Mouse (Mus musculus) forebrain, embryonic 10.5 days (tissue): ENCODE results near the gene Tfcp2. TPM values are rescaled to one million over a fixed set of nuclear protein-coding genes. Genes with fewer than 3 reads are reported as not detected.
"Not testable (repeated sequence)": the region's sequence is repeated elsewhere in the genome, so short reads cannot be mapped to it uniquely, and the experiment has no call there.

Experiments
- DNase-seq: peaks from one replicate; pipeline ENCODE4 v3.0.0-alpha.2; 2017; ENCODE audit warnings: low spot score; ENCODE audit errors: extremely low spot score
- H3K27ac ChIP-seq: fragments of 300-500 bp; sonication (generic); 2 replicates; pipeline ENCODE4 v1.5.1; 2016; ENCODE audit warnings: mild to moderate bottlenecking
- H3K27me3 ChIP-seq: fragments of 300-500 bp; sonication (generic); 2 replicates; pipeline ENCODE4 v1.6.1; 2016; ENCODE audit warnings: mild to moderate bottlenecking; ENCODE audit not compliant: poor library complexity, severe bottlenecking
- H3K36me3 ChIP-seq: fragments of 300-500 bp; sonication (generic); replicated peaks from 2 replicates; pipeline ENCODE4 v1.6.1; 2016; ENCODE audit warnings: mild to moderate bottlenecking, moderate library complexity
- H3K4me1 ChIP-seq: fragments of 300-500 bp; sonication (generic); 2 replicates; pipeline ENCODE4 v1.6.1; 2016
- H3K4me3 ChIP-seq: fragments of 300-500 bp; sonication (generic); 2 replicates; pipeline ENCODE4 v1.5.1; 2016; ENCODE audit warnings: mild to moderate bottlenecking, moderate library complexity
- H3K9me3 ChIP-seq: fragments of 300-500 bp; sonication (generic); 2 replicates; pipeline ENCODE4 v1.6.1; 2016; ENCODE audit warnings: mild to moderate bottlenecking, moderate library complexity
- WGBS: fragments of 180-500 bp; shearing (Covaris S2); methylation state at CpG from one replicate; pipeline ENCODE4 v1.1.7; 2016; 5-methylcytosine and 5-hydroxymethylcytosine counted together
- polyA plus RNA-seq: library from polyadenylated mRNA; unstranded; fragments of >200 nt; fragmentation: Nextera tagmentation; extraction: Ambion mirVana; gene quantifications from 2 replicates; pipeline ENCODE4 v1.2.1, GENCODE M21; 2016

The Tfcp2 gene
- polyA plus RNA-seq, 1 experiment from 2014 or later, result 31.4 TPM

DNA sequence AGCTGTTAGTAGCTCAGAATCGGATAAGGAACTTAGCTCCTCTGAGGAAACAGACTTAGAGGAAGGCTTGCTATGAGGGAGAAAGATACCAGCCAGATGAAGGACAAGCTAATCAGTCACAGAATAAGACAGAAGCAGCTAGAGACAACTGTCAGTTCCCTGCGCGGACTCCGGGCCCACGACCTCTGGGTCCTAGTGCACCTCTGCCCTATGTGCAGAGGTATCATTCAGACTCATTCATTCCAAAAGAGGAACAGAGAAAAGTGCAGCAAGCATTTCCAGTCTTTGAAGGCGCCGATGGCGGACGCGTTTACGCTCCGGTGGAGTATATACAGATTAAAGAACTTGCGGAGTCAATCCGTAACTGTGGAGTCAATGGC lies 8.2 kb downstream of the Tfcp2 start:
- over 99% methylated on average over 14 of the region's 14 CpGs for WGBS
- peaks cover 90% of the 10 kb centered on the region for H3K36me3 ChIP-seq
- H3K4me1 ChIP-seq, result not testable (repeated sequence)

DNA sequence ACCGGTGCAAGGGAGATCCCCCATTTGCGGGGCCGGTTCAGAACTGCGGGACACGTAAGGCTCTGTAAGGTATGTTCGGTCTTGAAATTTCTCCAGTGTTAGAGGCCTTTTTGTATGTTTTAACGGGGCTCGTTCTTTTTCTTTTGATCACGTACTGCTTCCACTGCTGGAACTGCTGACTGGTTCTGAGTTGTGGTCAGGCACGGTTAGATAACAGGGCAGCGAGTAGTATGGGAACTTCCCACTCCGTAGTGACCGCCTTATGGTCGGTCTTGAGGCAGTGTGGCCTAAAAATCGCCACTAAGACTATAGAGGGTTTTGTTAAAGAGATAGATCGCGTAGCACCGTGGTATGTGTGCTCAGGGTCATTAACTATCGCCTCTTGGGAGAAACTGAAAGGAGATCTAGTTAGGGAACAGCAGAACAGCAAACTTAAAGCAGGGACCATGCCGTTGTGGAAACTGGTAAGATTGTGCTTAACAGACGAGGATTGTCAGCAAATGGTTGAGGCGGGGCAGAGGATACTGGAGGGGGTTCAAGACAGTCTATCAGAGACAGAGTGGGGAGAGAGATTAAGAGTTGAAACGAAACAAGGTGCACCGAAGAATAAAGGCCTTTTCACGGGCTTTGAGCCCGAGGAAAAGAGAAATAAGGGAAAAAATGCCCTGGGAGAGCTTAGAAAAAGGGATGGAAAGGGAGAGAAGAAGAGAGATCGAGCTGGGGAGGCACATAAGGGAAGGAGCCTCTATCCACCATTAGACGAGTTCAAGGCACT lies 8.7 kb downstream of the Tfcp2 start:
- not testable (repeated sequence) for H3K27me3 ChIP-seq, DNase-seq, H3K4me3 ChIP-seq, H3K27ac ChIP-seq, H3K4me1 ChIP-seq
- 96% methylated on average over 28 of the region's 28 CpGs for WGBS
- Histone ChIP-seq H3K9me3 (peaks cover 33% of the 10 kb centered on the region), H3K36me3 (peaks cover 84% of the 10 kb centered on the region)

More for the DNA sequence above, 8.2 kb downstream of the Tfcp2 start:
- DNase-seq, H3K4me3 ChIP-seq, H3K27me3 ChIP-seq, H3K27ac ChIP-seq: not testable (repeated sequence)
- H3K9me3 ChIP-seq, result peaks cover 33% of the 10 kb centered on the region

DNA sequence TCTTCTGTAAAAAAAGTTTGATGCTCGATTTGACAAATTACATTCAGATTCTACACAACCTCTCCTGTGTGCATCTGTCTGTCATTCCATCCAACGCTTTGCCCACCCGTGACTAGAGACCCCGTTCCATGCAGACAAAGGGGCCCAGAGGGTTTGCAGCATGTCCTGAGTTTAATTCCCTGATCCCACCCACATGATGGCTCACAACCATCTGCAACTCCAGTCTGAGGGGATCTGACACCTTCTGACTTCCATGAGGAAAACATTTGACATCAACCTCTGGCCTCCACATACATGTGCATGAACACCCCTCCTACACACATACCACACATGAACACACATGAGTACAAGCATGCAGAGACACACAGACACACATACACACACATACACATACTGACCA lies 10.4 kb downstream of the Tfcp2 start:
- Histone ChIP-seq H3K27me3 (no peaks in the 10 kb centered on the region), H3K36me3 (peaks cover 76% of the 10 kb centered on the region)
- 91% methylated on average over 4 of the region's 4 CpGs for WGBS

DNA sequence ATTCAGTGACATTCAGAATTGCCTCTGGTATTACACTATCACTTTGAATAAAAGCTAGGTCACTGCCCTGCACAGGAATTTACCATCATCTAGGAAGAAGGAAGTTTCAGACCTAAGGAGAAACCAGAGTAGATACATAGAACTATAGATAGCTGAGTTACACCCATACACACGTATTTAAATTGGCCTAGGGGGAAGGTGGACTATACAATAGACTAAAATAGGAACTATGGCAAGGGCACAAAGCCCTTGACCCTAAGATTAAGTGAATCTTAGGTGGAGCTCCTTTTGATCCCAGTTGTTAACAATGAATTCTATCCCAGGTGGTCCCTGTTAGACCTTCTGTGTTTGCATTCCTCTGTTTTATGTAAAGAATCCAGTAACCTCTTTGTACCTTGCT lies 10.8 kb downstream of the Tfcp2 start:
- DNase-seq, H3K27me3 ChIP-seq, H3K4me1 ChIP-seq, H3K4me3 ChIP-seq, H3K27ac ChIP-seq: not testable (repeated sequence)
- peaks cover 29% of the 10 kb centered on the region for H3K9me3 ChIP-seq
- 89% methylated on average over 1 of the region's 1 CpGs for WGBS
- peaks cover 76% of the 10 kb centered on the region for H3K36me3 ChIP-seq

More for the DNA sequence above, 10.4 kb downstream of the Tfcp2 start:
- H3K27ac ChIP-seq, result no peak overlapping the region
- no peak for DNase-seq
- peaks cover 33% of the 10 kb centered on the region for H3K9me3 ChIP-seq
- H3K4me1 ChIP-seq, result no peaks in the 10 kb centered on the region
- no peak overlapping the region for H3K4me3 ChIP-seq

DNA sequence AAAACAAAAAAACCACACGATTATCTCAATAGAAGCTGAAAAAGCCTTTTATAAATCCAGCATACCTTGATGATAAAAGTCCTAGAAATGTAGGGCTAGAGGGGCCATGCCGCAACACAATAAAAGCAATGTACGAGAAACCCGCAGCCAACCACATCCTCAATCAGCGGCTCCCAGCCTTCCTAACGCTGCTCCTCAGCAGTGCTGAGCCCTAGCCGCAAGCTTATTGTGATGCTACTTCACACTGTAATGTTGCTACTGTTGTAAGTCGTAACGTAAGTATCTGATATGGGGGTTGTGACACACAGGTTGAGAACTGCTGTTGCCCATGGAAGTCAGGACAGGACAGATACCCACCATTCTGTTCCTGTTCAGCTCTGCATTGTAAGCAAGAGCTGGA lies 12.4 kb downstream of the Tfcp2 start:
- no peaks in the 10 kb centered on the region for H3K4me1 ChIP-seq
- peaks cover 18% of the 10 kb centered on the region; the same call in 1 of the 2 replicates for H3K9me3 ChIP-seq
- no peak for DNase-seq
- peaks cover 78% of the 10 kb centered on the region for H3K36me3 ChIP-seq
- no peak overlapping the region for H3K27ac ChIP-seq
- no peak overlapping the region for H3K4me3 ChIP-seq
- WGBS, result 98% methylated on average over 9 of the region's 9 CpGs
- no peaks in the 10 kb centered on the region for H3K27me3 ChIP-seq

DNA sequence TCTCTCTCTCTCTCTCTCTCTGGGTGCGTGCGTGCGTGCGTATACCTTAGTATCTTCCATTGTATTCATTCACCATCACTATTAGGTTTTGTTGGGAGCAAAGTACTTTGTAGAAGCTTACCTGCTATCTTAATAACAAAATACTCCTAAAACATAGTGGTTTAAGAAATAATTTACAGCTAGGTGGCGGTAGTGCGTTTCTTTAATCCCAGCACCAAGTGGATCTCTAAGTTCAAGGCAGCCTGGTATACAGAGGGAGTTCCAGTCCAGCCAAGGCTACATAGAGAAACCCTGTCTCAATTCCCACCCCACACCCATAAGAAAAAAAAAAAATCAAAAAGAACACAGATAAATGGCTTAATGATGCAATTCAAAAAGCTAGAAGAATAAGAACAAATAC lies 13.9 kb downstream of the Tfcp2 start:
- H3K4me3 ChIP-seq, result no peak overlapping the region
- no peaks in the 10 kb centered on the region for H3K27me3 ChIP-seq
- no peak for DNase-seq
- no peaks in the 10 kb centered on the region for H3K4me1 ChIP-seq
- H3K9me3 ChIP-seq, result peaks cover 9% of the 10 kb centered on the region; the same call in 1 of the 2 replicates
- peaks cover 72% of the 10 kb centered on the region for H3K36me3 ChIP-seq
- no peak overlapping the region for H3K27ac ChIP-seq
- 84% methylated on average over 6 of the region's 6 CpGs for WGBS

DNA sequence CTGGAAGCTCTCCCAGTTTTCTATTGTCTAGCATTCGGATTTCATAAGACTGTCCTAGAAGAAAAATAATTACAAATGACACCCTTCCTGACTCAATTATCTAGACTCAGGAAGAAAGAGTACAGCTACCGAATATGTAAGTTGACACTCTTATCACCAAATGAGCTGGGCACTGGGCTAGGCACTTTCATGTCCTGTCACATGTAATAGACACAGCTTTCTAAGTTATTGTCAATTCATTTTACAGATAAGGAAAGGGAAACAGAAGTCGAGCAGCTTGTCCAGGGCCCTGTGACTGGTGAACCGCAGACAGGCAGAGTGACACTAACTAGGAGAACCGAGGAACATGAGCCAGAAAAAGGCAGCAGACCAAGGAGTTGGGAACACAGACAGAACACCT lies 23.9 kb downstream of the Tfcp2 start:
- Histone ChIP-seq H3K9me3 (no peaks in the 10 kb centered on the region), H3K4me3 (no peak overlapping the region), H3K4me1 (no peaks in the 10 kb centered on the region), H3K27me3 (no peaks in the 10 kb centered on the region), H3K27ac (no peak overlapping the region), H3K36me3 (peaks cover 49% of the 10 kb centered on the region)
- DNase-seq, result no peak
- WGBS, result 94% methylated on average over 5 of the region's 5 CpGs

DNA sequence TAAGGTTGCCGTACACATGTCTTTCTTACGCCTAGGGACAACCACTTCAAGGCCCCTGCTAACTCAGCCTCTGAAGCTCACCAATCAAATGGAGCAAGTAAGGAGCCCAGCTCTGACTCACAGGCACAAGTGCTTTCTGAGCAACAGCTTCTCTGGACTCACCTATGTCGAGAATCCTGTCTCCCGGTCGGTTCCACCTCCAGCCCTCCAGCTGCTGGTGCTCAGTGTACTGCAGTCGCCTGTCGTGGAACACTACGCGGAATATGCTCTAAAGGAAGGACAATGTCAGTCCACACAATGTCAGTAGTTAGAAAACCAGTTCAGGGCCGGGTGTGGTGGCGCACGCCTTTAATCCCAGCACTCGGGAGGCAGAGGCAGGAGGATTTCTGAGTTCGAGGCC lies 26.4 kb downstream of the Tfcp2 start:
- Histone ChIP-seq H3K27me3 (no peaks in the 10 kb centered on the region), H3K27ac (no peak overlapping the region), H3K36me3 (peaks cover 55% of the 10 kb centered on the region), H3K4me1 (no peaks in the 10 kb centered on the region), H3K4me3 (no peak overlapping the region), H3K9me3 (no peaks in the 10 kb centered on the region)
- DNase-seq, result no peak
- 96% methylated on average over 14 of the region's 14 CpGs for WGBS

DNA sequence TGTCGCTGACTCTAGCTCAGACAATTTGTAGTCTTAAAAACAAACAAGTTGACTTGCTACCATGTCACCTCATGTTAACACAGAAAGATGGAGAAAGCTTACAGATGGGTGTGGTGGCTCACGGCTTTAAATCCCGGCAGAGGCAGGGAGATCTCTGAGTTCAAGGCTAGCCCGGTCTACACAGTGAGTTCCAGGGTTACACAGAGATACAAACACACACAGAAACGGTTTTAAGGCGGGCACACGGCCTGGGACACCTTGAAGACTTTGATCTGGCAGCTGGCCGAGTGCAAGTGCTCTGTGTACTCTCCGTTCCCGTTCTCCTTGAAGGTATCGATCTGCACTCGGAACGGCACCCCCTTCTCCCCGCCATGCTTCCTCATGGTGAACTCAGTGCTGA lies 31.5 kb downstream of the Tfcp2 start:
- Histone ChIP-seq H3K27me3 (no peaks in the 10 kb centered on the region), H3K36me3 (peaks cover 81% of the 10 kb centered on the region), H3K9me3 (no peaks in the 10 kb centered on the region), H3K4me3 (no peak overlapping the region), H3K4me1 (no peaks in the 10 kb centered on the region), H3K27ac (no peak overlapping the region)
- WGBS, result 93% methylated on average over 14 of the region's 14 CpGs
- no peak for DNase-seq

DNA sequence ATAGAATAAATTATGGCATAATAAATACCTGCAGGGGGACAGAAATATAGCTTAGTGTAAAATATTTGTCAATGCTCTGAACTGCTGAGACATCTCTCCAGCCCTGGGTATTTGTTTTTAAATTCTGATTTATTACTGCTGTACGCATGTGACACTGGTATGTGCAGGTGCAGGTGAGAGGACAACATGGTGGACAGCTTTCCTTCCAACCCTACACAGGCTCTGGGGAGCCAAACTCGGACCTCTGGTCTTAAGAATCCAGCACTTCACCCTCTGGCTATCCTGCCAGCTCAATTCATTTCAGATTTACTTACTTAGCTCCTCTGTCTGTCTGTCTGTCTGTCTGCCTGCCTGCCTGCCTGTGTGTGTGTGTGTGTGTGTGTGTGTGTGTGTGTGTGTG lies 36.7 kb downstream of the Tfcp2 start:
- WGBS, result 88% methylated on average over 2 of the region's 2 CpGs
- no peak overlapping the region for H3K4me3 ChIP-seq
- H3K36me3 ChIP-seq, result peaks cover 94% of the 10 kb centered on the region
- H3K4me1 ChIP-seq, result no peaks in the 10 kb centered on the region
- no peaks in the 10 kb centered on the region for H3K9me3 ChIP-seq
- H3K27ac ChIP-seq, result no peak overlapping the region
- DNase-seq, result no peak
- no peaks in the 10 kb centered on the region for H3K27me3 ChIP-seq

DNA sequence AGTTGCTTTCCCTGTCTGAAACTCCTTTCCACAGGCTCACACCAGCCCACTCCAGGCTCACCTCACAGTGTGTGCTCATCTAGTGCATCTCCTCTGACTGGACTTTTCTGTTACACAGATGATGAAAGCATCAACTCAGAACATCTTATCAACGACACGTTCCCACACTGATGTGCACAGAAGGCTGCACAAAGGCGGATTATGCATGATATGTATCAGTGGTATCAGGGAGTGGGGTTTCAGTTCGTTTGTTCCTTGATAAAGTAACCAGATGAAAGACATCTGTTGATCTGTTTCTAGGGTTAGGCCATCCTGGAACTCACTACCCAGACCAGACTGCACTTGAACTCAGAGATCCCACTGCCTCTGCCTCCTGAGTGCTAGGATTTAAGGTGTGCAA lies 38.4 kb downstream of the Tfcp2 start:
- H3K27me3 ChIP-seq, result no peaks in the 10 kb centered on the region
- no peak overlapping the region for H3K27ac ChIP-seq
- WGBS, result 93% methylated on average over 4 of the region's 4 CpGs
- DNase-seq, result no peak
- H3K9me3 ChIP-seq, result no peaks in the 10 kb centered on the region
- no peak overlapping the region for H3K4me3 ChIP-seq
- peaks cover 94% of the 10 kb centered on the region for H3K36me3 ChIP-seq
- no peaks in the 10 kb centered on the region for H3K4me1 ChIP-seq

DNA sequence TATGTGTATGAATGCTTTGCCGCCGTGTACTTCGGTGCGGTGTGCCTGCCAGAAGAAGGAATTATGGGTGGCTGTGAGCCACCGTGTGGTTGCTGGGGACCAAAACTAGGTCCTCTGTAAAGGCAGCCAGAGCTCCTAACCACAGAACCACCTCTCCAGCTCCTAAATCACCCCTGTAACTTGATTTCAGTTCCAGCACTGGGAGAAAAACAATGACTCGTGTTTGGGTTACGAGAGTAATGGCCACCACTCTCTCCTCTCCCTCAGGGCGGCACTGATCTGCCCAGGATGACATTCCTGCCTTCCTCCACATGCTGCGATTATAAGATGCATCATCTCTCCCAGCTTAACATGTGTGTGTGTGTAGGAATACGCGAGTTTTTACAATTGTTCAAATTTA lies 41.7 kb downstream of the Tfcp2 start:
- no peak overlapping the region for H3K4me3 ChIP-seq
- H3K27ac ChIP-seq, result no peak overlapping the region
- DNase-seq, result no peak
- H3K9me3 ChIP-seq, result no peaks in the 10 kb centered on the region
- peaks cover 94% of the 10 kb centered on the region for H3K36me3 ChIP-seq
- no peaks in the 10 kb centered on the region for H3K4me1 ChIP-seq
- H3K27me3 ChIP-seq, result no peaks in the 10 kb centered on the region
- 96% methylated on average over 11 of the region's 11 CpGs for WGBS

DNA sequence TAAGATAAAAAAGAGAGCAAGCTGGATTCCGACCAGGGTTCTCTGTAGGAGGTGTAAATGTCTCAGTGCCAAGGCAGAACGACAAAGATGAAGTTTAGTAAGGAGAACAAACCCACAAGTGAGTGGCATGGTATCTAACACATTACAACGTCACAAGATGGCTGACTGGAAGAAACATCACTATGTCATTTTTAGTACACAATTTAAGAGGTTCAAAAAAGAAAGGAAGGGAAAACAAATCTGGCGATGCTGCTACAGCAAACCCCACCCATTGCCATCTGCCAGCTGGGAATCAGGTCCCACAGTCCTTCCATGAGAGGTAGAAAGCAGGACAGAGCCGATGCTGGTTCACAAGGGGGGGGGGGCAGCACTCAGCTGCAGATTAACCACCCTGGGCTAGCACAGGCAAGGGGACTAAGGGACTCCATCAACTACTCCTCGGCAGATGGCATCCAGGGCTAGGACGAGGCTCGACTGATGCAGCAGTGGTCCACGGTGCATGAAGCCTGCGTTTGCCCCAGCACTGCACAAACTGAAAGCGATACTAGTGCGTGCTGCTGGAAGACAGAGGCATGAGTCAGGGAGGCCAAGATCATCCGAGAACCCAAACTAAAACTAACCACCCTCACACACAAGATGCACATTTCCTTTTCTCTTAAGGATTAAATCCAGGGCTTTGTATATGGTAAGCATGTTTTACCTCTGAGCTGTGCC lies 43.2 kb downstream of the Tfcp2 start:
- no peak for DNase-seq
- 92% methylated on average over 13 of the region's 13 CpGs for WGBS
- Histone ChIP-seq H3K9me3 (no peaks in the 10 kb centered on the region), H3K36me3 (peaks cover 95% of the 10 kb centered on the region), H3K4me1 (no peaks in the 10 kb centered on the region), H3K27ac (no peak overlapping the region), H3K4me3 (no peak overlapping the region), H3K27me3 (no peaks in the 10 kb centered on the region)
